Mouse (Mus musculus) ovary, adult 18-20 months (tissue): ENCODE data around the gene Lama1.
"Not testable (repeated sequence)": the region's sequence is repeated elsewhere in the genome, so short reads cannot be mapped to it uniquely, and the experiment has no call there.

Source experiments
- DNase-seq: peaks from one replicate; pipeline ENCODE4 v3.0.0; 2022; ENCODE audit warnings: low spot score, mixed read lengths

The Lama1 gene

DNA sequence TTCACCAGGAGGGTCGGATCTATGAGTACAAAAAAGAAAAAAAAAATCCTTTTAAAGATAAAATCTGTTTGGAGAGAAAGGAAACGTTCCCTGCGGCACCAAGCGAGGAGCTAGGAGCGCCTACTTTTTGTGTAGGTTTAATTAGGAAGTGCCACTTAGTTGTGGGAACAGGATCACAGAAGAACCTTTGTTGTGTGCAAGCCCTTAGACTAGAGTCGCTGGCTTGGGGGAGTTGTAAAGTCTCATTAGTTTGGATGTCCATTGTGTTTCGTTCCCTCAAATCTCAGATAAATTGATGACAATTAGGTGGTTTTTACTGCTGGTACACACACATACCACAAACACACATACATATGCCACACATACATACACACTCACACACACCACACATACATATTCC, 25.0 kb downstream of the Lama1 start:
- no peak for DNase-seq

DNA sequence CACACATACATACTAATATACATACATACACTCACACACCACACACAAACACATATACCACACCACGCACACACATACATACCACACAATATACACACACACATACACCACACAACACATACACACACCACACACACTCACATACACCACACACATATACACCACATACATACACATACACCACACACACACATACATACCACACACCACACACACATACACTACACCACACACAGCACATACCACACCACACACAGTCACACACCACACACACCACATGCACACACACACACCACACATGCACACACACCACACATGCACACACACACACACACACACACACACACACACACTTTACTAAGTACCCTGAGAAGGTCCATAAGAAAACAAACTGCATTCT, 25.5 kb downstream of the Lama1 start:
- no peak for DNase-seq

DNA sequence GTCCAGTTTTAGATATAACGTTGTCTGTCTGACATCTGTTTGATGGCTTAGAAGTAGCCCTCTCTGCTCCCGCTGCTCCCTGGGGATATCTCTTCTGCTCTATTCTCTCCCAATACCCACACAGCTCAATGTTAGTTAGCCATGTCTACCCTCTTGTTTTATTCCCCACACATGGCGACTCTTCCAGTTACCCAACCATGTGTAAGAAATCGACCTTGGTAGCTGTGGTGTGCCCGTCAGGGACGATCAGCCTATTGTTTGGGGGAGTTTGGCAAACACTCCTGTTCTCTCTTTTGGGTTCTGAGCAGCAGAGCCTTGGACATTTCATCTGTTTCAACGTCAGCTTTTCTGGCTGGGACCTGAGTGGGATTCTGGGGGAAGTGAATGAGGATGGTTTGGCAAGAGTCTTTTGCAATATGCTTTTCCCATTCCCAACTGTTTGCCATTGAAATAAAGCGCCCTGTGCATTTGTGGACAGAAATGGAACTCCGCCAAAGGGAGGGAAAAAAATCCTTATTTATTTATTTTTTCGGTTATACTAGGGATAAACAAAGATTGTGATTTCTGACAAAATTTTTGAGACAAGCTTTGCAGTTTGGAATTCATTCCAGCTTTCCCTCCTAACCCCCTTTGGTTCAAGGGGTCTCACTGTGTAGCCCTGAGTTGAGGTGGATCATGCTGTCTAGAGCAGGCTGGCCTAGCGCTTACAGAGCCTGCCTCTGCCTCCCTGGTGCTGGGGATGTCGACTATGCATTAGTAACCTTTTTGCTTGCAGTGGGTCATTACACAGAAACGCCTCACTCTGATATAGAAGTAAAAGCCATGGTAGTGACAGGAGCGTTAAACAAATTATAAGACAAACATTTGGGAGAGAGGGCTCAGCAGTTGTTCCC, 26.4 kb downstream of the Lama1 start:
- no peak for DNase-seq

DNA sequence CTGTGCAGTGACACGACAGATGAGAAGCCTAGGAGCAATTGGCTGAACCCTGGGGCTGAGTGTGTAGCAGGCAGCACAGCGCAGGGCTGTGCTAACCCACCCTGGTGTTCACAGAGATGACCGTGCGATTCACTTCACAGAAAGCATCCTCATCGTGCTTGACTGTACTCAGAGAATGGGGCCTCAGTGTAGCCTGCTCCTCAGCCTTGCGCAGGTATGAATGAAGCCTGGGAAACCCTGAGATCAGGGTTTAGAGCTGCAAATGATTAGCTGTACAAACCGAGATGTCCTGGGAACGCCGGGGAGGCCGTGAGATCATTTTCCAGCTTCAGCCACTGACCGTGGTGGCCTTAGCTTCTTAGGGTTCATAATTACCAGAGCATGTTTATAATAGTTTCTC, 29.5 kb downstream of the Lama1 start:
- no peak for DNase-seq

DNA sequence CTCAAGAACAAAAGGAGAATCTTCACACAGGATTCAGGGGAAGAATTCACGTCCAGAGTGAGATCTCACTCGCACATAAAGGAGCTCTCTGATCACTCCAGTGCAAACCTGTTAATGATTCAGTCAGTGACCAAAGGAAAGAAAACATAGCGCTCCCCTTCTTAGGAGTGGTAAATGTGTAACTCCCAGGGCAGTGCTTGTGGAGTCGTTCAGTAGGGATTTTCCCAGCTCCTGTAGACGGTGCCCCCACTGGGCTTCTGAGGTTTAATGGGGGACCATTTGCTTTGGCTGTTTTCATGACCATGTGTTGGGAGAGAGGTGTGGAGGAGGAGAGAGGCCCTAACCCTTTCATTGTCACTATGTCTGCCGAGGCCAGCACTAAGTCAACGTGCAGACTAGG, 31.7 kb downstream of the Lama1 start:
- no peak for DNase-seq

DNA sequence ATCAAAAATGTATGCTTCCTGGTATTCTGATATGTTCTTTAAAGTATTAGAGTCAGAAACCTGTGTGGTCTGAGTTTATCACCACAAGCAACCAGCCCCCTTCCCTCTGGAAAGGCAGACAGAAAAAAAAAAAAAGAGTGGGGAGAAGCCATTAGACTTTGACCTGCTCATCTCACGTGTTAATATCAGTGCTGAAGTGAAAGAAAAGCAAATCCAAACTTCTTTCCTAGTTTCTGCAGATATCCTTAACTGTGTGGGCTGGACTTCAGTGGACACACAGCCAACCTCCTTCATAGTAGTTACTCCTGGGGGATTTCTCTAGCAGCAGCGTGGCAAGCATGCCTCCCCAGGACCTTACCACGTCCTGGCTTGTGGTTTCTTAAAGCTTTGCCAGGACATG, 34.0 kb downstream of the Lama1 start:
- no peak for DNase-seq

GRCm38 (mm10) chr17:67731964-67732363, 34.9 kb downstream of the Lama1 start:
- DNase-seq = no peak

DNA sequence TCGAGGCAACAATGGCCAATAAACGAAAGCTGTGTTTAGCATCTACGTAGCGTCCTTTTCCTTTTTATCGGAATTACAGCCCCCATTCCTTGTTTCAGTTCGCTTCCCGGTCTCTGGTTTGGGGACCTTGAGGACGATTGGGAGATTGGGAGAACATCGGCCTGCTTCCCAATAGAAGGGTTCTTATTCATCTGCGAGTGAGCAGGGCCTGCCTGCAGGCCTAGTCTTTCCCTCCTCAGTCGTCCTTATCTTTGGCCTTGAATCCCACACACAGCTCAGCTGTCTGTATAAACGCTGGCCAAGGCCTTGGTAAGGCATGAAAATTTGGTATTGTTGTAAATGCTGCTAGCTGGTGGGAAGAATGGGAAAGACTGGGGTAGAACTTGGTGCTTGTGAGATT, 36.5 kb downstream of the Lama1 start:
- peak; percentile 69 for DNase-seq

GRCm38 (mm10) chr17:67735722-67736121, 38.7 kb downstream of the Lama1 start:
- no peak for DNase-seq

DNA sequence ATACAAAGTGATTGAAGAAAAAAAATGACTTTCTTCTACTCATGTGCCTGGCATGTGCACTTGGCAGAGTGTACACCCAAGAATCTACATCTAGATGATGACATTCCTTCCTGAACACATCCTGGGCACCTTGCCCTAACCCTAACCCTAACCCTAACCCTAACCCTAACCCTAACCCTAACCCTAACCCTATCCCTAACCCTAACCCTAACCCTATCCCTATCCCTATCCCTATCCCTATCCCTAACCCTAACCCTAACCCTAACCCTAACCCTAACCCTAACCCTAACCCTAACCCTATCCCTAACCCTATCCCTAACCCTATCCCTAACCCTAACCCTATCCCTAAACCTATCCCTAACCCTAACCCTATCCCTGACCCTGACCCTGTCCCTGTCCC, 44.2 kb downstream of the Lama1 start:
- not testable (repeated sequence) for DNase-seq

GRCm38 (mm10) chr17:67764167-67764871, 67.3 kb downstream of the Lama1 start:
- DNase-seq = no peak

DNA sequence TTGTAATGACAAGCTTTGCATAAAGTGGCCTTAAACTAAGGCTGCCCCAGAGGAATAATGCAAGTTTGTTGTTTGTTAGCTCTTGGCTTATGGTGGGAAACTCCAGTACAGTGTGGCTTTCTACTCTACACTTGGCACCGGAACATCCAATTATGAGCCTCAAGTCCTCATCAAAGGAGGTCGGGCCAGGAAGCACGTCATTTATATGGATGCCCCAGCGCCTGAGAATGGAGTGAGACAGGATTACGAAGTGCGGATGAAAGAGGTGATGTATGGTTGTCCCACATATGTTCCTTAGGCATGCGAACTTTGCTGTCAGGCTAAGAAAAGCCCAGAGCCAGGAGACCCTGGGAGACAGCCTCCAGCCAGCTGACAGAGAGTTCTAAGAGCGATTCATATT, 76.5 kb downstream of the Lama1 start:
- no peak for DNase-seq

DNA sequence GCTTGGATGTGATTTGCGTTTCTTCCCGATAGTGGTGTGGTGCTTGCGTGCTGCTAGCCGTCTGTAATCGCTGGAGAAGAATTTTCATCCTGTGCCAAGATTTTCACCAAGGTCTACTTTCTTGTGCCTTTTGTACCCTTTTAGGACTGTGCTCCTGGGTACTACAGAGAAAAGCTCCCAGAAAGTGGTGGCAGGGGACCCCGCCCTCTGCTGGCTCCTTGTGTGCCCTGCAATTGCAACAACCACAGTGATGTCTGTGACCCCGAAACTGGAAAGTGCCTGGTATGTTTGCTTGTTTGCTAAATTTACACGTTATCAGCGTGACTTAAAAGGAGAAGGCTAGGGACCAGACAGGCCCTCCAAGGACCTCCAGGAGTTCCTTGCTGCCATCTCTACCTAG, 79.7 kb downstream of the Lama1 start:
- no peak for DNase-seq

- no peak for DNase-seq
These were observed 82.8 kb downstream of the Lama1 start for GRCm38 (mm10) chr17:67779812-67780211.

- no peak for DNase-seq
These were observed 94.0 kb downstream of the Lama1 start for GRCm38 (mm10) chr17:67791091-67791490.

GRCm38 (mm10) chr17:67809171-67809570, 112.1 kb downstream of the Lama1 start:
- DNase-seq = no peak

DNA sequence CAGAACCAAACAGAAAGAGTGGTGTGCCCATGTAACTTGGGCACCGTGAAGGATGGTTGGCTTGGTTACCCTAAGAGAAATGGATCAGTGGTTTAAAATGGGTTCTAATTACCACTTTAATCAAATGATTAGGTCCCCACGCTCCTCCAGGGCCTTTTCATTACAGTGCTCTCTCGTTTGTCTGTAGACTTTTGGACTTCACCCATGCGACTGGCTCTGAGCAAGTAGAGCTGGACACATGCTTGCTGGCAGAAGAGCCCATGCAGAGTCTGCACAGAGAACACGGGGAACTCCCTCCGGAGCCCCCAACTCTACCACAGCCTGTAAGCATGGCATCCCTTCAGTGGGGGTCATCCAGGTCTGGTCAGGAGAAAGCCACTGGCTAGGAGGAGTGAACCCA, 116.6 kb downstream of the Lama1 start:
- DNase-seq = no peak

GRCm38 (mm10) chr17:67815720-67816119, 118.7 kb downstream of the Lama1 start:
- DNase-seq = no peak

- no peak for DNase-seq
These were observed 119.9 kb downstream of the Lama1 start for GRCm38 (mm10) chr17:67816916-67817315.

DNA sequence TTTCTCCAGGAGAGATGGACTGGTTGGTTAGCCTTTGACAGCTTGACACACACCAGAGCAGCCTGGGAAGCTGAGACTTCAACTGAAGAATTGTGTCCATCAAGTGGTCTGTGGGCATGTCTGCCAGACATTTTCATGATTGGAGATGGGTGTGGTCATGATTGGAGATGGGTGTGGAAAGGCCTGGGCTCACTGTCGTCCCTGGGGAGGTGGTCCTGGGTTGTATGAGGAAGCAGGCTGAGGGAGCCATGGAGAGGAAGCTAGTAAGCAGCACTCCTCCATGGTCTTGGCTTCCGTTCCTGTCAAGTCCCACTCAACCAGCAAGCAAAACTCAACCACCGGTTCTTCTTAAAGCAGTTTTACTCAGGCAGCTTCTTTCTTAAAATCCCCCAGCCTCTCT, 130.4 kb downstream of the Lama1 start:
- no peak for DNase-seq

DNA sequence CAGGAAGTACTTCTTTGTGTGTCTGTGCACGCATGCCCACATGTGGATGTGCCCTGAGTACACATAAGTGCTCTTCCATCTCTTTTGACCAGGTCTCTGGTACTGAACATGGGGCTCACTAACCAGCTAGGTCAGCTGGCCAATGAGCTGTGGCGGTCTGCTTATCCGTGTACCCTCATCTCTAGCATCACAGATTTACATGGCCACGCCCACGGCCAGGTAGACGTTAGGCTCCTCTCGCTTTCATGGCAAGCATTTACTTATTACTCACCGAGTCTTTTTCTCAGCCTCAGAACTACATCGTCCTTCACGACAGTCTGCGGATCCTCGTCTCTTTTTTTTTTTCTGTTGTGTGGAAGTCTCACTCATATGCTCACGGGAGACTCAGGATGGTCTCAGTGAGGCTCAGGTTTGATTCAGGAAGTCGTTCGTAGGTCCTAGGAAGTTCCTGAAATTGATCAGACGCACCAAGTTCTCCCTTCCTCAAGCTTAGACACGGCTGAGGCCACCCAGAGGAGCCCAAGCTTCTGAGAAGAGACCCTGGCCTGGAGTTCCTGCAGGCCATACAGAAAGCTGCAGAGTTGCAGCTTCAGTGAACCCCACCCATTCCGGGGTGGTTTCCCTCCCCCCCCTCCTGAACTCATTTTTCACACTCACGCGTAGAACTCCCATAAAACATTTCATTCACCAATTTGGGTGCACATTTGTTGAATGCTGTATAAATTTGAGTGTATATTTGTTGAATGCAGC, 139.3 kb downstream of the Lama1 start:
- peak; percentile 0 for DNase-seq

GRCm38 (mm10) chr17:67837351-67838090, 140.5 kb downstream of the Lama1 start:
- DNase-seq = peak; percentile 49
